Mouse (Mus musculus): ENCODE data around the gene Alg10b.
A peak's percentile ranks its signal among the peaks of the same experiment; 100 is the strongest.
"Not testable (repeated sequence)": the region's sequence is repeated elsewhere in the genome, so short reads cannot be mapped to it uniquely, and the experiment has no call there.

The Alg10b gene

DNA sequence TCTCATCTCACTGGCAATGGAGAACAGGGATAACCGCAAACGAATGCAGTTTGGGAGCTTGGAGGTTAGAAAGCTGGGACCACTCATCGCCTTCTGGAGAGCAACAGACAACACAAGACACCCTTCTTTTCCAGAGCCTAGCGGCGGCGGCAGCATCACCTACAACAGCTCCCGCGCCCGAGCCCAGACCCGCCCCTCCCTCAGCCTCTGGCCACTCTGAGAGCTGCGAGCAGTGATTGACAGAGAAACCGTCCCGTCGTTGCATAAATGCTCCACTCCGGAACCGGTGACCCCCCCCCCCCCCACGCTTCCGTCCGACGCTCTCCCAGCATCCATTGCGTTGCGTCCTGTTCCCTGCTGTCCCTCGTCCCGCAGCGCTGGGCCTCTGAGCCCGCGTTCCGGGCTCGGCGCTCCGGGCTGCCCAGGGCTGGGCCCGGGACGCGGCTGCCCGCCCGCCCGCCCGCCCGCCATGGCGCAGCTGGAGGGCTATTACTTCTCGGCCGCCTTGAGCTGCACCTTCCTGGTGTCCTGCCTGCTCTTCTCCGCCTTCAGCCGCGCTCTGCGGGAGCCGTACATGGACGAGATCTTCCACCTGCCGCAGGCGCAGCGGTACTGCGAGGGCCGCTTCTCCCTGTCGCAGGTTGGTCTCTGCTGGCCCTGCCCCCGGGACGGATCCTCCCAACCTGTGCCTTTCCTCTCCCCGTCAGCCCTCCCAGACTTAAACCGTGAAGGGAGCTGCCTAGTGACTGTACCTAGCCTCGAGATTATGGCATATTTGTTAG lies at the start of gene Alg10b:
Alg10b (plus strand) TSS at position 343 of the 782 bp plus-strand sequence.
- DNase-seq: peak; percentile 96

- not testable (repeated sequence) for DNase-seq
These were observed 41.0 kb upstream of the Alg10b start for GRCm38 (mm10) chr15:90183108-90183507.

- DNase-seq: no peak
These were observed 40.6 kb upstream of the Alg10b start for GRCm38 (mm10) chr15:90183511-90183910.

DNA sequence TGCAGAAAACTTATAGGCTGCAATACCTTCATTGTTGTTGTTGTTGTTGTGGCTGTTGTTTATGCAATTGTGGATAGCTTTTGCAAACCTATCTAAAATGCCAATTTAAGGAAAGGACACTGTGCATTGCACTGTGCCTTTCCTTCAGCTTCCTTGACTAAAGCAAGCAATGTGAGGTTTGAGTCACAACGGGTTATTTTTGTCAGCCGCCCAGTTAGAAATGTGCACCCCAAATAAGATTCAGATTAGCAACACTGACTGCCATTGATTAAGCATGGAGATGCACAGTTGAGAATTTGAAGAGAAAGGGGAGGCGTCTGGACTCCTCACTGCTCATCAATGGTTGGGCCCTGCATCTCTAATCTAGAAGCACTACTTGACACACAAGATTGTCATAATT lies 39.4 kb upstream of the Alg10b start:
- DNase-seq: no peak

DNA sequence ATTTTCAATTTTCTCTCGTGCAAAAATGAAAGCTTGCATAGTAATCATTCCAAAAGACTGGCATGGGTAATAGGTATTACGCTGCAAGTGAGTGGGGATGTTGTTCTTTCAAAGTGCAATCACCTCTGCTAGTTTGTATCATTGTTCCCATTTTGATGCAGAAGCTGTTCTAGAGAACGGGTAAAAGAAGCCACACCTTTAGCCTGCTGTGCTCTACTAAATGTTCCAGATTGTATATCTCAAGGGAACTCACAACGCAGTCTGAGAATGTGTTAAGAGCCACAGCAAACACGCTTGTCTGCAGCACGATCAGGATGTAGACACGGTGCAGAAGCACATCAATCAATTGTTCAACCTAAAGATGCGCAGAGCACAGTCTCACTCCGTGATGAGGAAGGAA lies 34.6 kb upstream of the Alg10b start:
- DNase-seq: no peak

DNA sequence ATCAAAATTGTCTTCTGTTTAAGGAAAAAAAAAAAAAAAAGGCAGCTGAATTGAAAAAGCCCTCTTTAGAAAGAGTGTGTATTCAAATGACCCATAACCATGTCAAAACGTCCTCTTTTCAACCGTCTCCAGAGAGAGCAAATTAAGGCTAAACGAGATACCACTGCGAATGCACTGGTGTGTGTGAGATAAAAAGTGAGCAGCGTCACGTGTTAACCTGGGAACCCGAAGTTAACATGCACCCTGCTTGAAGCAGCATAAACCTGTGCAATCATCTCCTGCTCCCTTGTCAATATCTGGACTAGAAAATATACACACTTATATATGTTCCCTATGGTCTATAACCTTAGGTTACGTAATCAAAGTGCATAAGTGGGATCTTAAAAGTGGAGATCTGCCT lies 10.2 kb upstream of the Alg10b start:
- DNase-seq: no peak

DNA sequence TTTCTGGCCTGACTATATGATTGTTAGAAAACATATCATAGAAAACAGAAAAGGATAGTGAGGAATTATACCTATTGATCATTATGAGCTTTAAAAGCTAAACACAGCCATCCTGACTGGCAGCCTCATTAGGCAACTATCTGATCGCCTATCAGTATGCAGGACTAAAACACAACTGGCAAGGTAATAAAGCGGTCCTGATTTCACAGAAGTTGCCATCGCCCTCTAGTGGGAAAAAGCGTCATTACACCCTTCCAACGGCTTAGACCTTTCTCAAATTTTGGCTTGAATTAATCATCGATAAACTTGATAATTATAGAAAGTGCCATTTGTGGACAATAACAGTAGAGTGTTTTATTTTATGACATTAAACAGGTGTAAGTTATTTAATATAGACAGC lies 9.2 kb upstream of the Alg10b start:
- peak; percentile 75 for DNase-seq

- peak; percentile 66 for DNase-seq
These were observed 1.0 kb downstream of the Alg10b start for GRCm38 (mm10) chr15:90225058-90225575.

GRCm38 (mm10) chr15:90237657-90238056 lies 13.5 kb downstream of the Alg10b start:
- peak; percentile 63 for DNase-seq

GRCm38 (mm10) chr15:90244081-90244480 lies 20.0 kb downstream of the Alg10b start:
- no peak for DNase-seq

GRCm38 (mm10) chr15:90249694-90250093 lies 25.6 kb downstream of the Alg10b start:
- DNase-seq: peak; percentile 65

DNA sequence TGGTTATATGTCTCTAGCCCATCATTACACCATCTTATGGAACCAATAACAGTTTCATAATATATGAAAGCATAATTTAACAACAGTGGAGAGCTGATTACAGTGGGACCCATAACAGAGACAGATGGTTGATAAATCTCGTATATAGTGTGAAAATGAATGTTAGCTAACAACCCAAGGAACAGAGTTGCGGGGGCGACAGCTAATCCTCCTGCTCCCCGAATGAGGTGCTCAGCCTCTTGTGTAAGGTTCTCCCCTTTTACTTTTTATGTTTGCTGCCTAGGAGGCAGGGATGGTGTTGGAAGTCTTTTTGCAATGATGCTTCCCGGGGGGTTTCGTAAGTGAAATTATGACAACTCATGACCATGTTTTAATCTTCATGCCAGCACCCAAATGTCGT lies 58.8 kb downstream of the Alg10b start:
- no peak for DNase-seq

Measured in embryo, embryonic 11 days (tissue).